Mouse (Mus musculus) kidney, adult 11 months (tissue): Measurements from ENCODE around the gene Sema3g.

Experiments
- DNase-seq: peaks from one replicate; pipeline ENCODE4 v3.0.0; 2022

Gene Sema3g

DNA sequence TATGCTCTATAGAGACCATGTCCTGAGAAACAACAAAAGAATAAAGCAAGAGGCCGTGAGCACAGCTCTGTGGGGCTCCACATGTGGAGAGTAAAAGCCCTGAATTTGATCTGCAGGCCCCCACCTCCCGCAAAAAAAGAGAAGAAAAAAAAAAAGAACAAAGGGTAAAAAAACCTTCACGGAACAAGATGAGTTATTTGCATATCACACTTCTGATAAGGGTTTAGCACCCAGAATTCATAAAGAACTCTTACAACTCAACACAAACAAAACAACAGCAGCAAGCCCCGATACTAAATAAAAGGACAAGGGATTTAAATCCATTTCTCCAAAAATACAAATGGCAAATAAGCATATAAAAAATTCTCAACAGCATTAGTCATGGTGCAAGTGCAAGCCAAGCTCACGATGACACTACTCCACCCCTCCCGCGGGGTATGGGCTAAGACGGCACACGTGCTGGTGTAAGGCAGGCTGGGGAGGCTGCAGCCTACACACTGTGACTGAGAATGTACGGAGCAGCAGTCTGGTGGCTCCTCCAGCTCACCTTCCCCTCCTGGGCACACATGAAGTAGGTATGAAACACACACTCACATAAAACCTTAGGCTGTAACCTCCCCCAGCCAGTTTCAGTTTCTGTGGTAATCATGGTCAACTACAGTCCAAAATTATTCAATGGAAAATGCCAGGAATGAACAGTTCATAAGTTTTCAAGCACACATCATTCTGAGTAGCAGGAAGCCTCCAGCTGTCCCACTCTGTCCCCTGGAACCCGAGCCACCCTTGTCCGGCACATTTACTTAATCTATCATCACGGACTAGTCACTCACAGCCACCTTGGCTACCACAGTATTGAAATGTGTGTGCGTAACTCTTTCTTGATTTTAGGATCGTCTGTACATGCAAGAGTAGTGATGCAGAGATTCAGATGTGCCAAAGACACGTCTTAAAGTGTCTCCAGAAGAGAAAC lies 19.8 kb upstream of the Sema3g start:
- DNase-seq = no peak

GRCm38 (mm10) chr14:31199599-31199998 lies 18.1 kb upstream of the Sema3g start:
- DNase-seq = no peak

- no peak for DNase-seq
These were observed 17.6 kb upstream of the Sema3g start for GRCm38 (mm10) chr14:31200038-31200437.

DNA sequence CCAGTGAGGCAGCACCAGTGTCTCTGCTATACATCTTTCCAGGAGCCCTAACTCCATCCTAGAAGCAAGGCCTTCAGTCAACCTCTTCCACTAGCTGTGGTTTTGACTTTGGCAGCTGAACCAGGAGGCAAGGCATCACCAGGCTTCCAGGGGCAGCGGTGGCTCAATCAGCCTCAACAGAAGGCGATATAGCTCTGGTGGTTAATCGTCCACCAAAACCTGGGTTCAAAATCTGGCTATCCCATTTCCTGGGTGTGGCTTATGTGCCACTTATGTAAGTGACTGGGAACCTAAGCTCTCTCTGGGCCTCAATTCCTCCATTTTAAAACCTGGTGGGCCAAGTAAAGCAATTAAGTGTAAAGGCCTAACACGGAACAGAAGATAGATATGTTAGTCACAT lies 12.8 kb upstream of the Sema3g start:
- DNase-seq = no peak

- no peak for DNase-seq
These were observed 12.5 kb upstream of the Sema3g start for GRCm38 (mm10) chr14:31205244-31205561.

DNA sequence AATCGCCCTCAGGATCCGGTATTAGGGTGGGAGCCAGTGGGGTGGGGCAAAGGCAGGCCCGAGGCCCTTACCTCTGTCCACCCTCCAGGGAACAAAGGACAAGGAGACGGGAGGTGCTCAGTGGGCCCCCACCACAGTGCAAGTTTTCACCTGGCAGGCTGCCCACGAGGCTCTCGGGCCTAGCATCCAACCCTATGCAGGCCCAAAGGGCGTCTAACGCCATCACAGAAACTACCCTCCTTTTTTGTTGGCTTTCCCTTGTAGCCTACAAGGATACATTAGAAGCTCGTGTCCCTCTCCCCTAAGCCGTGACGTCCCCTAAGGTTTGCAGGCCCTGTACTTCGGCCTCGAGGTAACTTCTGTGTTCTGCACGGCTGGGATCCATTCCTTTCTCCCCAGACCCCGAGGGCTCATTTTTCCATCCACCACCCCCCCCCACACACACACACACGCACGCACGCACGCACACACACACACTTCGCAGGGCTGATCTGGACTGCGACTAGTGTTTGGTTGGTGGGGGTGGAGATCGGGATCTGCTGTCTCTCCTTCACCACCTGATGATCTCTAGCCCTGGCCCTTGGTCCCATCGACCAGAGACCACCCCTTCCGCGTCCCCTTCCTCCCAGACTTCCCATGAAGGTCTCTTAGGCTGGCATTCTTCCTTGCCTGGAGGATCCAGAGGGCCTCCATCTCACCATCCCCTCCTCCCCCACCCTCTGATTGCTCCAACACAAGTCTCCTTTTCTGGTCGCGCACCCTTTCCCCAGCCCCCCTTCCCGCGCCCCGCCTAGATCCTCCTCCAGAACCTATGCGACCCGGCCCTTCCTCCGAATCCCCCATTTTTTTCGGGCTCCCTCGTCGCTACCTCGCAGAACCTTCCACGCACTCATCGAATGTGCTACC lies 11.8 kb upstream of the Sema3g start:
- DNase-seq = peak; percentile 64

GRCm38 (mm10) chr14:31206472-31206981 lies 11.1 kb upstream of the Sema3g start:
- DNase-seq = peak; percentile 95

DNA sequence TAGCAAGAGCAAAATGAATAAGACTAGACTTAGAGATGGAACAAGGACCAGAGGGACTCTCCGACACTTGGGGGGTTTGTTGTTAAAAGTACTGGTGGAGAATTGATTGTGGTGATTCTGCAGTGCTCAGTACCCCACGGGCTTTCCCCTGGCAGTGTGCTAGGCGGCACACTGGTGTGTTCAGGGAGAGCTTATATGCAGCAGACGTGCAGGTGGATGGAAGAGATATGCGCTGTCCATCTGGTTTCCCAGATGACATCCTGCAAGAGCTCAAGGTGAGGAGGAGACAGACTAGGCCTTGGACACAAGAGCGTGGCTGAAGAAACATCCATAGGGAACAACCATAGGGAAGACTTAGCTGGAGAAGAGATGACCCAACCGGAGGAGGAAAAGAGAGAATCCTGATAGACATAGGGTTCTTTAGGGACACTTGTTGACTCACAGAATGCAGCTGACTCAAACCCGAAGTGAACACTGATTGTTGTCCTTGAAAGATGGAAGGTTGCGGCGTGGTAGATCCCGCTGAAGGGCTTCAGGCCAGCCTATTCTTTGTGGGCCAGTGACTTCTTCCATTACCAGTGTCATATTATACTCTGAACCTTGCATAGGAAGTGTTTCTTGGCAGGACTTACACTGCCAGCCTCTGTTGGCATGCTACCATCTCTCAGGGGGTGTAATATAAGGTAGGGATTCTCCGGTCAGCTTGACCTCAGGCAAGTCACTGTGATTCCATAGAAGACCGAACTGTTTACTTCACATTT lies 10.4 kb upstream of the Sema3g start:
- peak; percentile 36 for DNase-seq

DNA sequence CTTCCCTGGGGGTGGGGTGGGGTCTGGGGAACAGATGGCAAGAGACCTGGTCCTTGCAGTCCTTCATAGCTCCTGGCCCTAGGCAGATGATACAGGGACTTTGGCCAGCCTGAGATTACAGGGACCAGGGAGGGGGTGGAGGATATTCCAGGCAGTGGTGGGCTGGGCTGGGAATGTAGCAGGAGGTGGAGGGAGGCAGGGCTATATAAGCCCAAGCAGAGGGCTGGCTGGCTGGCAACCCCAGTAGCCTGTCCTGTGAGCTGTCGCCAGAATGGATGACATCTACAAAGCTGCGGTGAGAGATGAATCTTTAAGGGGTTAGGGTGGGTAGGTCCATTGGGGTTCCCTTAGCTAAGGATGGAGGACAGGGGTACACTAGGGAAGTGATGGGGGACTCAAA lies 9.6 kb upstream of the Sema3g start, which contains the start of gene Tnnc1:
TSS of gene Tnnc1 (plus strand) at position 229 of the 400 bp plus-strand sequence.
- DNase-seq = no peak

DNA sequence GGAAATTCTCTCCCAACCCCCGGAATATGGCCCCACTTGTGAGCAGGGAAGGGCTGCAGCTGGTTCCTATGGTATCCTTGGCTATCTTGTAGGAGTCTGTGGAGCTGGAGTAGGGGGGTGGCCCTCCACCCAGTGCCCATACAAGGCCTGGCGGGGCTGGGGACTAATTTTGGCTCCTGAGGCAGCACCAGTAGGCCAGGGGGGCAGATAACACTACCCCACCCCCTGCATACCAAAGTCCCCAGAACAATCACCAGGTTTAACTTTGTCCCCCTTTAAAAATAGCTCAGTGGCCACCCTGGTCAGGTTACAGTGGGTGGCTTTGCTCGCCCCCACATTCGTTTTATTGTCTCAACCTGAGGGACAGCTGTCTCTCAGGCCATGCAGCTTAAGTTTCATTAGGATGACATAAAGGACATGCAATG lies 8.5 kb upstream of the Sema3g start:
- no peak for DNase-seq

DNA sequence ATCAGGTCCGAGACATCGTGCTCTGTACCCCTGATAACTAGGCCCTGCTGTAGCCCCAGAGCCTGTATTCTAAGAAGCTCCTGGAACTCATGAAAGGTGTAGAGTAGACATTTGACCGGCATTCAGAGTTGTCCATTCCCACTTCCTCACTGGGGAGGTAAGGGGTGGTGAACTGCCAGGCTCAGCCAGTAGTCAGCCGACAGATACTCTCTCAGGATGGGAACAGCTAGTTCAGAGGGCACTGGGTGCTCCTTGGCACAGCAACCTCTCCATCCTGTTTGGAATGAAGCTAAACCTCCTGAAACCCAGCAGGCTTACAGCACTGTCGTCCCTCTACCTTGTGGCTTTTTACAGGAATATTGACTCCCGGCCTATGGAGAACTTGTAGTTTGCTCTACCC lies 5.8 kb upstream of the Sema3g start:
- DNase-seq = no peak

GRCm38 (mm10) chr14:31212499-31212898 lies 5.2 kb upstream of the Sema3g start:
- DNase-seq = no peak

DNA sequence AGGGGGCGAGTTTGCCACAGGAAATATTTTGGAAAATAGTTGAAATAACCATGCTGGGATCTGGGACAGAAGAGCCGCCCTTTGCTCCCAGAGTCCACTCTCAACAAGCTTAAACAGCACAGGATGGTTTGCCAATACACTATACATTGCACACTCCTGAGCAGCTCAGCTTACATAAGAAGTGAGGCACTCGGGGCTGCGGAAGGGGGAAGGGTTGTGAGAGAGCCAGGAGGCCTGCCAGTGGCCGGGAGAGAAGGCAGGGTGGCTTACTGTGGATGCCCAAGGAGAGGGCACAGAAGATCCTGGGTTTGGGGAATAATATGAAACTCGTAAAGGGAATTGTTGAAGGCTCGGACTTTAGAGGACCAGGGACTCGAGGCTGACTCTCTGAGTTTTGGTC lies 3.8 kb upstream of the Sema3g start:
- DNase-seq = no peak

GRCm38 (mm10) chr14:31214684-31215083 lies 3.0 kb upstream of the Sema3g start:
- DNase-seq = no peak

DNA sequence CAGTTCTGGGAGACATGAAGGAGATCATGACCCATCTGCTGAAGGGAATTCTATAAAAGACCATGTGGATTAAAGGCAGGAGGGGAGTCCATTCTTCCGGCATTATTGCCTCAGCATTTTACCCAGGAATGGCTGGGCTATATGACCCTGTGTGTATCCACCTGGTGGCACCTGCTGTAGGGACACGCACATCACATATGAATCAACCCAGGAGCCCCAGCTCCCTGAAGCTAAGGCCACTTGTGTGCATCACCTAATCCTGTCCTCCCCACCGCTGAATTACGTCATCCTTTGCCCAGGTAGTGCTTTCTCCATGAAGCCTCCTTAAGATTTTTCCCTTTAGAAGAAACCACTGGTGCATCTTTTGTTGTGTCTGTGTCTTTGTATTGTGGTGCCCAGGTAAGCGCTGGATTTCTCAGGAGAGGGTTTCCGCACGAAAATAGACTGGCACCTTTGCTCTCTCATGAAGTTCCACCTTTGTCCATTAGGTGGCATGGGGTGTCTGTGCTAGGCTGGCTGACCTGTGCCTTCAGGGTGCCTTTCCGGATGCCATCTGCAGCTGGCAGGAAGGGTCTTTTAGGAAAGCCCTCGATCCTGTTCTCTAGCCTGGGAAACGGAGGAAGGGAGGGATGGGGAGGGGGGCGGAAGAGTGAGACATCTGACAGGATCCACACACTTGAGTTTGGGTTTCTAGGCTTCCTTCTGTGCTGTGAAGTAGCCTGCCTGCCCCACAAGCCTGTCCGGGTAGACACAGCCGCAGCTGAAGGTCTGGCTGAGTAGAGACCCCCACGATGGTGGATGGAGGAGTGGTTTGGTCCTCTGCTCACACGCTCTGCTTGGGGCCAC lies 2.3 kb upstream of the Sema3g start:
- DNase-seq = peak; percentile 52

DNA sequence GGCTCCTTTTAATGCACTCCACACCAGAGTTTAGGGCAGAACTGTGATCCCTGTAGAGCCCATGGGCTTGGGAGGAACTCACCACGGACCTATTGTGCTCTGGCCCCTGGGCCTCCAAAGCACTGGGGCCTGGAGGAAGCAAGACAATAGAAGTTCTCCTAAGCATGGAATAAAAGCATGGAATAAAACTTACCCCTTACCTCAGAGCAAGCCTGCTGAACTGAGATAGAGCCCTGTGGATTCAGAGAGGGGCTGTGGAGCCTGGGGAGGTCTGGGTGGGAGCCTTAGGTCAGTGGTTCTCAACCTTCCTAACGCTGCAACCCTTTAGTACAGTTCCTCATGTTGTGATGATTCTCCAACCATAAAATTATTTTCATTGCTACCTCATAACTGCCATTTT lies 814 bp upstream of the Sema3g start, which contains the start of gene Nisch:
TSS of gene Nisch (minus strand) at position 101 of the 400 bp plus-strand sequence.
- DNase-seq = no peak

DNA sequence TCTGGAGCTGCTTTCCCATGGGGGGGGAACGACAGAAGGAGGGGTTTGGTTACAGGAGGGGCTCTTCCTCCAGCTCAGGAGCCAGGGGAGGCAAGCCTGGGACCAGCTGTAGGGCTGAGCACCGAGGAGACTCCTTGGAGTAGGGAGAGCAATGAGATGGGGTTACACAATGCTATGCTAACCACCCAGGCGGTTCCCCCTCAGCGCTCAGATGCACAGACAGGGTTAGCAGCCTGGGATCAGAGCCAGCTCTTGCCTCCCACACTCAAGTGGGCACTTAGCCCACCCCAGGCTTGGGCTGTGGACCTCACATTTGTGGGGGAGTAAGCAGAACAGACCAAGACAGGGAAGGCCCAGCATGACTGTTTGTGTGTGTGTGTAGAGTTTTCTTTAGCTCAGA lies 9.3 kb downstream of the Sema3g start:
- no peak for DNase-seq

DNA sequence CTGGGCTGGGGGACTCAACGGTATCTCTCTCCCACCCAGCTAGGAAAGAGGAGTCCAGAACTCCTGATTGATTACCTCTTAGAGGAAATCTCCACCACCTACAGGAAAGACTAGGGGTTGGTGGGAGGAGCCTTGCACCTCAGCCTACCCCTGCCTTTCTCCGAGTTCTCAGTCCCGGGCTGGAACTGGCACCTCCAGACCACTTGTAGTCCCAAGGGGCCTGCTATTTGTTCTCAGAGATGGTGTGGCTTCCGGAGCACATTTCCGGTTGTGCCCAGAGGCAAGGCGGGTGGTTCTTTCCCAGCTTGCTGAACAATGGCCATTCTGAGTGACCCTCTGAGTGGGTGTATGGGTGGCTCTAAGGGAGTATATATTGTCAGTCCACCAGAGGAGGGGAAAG lies 10.6 kb downstream of the Sema3g start:
- DNase-seq = peak; percentile 51

DNA sequence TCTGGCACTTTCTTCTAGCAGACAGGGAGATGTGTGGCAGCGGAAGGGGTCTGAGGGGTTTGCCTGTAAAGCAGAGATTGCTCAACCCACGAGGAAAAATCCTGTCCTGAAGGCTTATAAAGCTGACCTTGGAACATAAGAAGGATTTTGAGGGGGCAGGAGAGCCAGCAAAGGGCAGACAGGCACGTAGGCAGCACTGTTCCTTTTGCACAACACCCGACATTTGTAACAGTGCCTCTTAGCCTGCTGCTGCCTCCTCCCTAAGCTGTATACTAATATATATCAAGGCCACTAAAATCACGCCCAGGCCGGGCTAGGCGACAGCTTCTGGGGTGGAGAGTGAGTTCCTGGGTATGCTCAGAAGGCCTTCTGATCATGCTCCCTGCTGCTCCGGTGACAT lies 12.8 kb downstream of the Sema3g start:
- DNase-seq = no peak

GRCm38 (mm10) chr14:31232404-31233069 lies 14.9 kb downstream of the Sema3g start:
- DNase-seq = no peak
